Mouse (Mus musculus): ENCODE results near the gene Ahsa1.
"Not testable (repeated sequence)": the region's sequence is repeated elsewhere in the genome, so short reads cannot be mapped to it uniquely, and the experiment has no call there.

The Ahsa1 gene

DNA sequence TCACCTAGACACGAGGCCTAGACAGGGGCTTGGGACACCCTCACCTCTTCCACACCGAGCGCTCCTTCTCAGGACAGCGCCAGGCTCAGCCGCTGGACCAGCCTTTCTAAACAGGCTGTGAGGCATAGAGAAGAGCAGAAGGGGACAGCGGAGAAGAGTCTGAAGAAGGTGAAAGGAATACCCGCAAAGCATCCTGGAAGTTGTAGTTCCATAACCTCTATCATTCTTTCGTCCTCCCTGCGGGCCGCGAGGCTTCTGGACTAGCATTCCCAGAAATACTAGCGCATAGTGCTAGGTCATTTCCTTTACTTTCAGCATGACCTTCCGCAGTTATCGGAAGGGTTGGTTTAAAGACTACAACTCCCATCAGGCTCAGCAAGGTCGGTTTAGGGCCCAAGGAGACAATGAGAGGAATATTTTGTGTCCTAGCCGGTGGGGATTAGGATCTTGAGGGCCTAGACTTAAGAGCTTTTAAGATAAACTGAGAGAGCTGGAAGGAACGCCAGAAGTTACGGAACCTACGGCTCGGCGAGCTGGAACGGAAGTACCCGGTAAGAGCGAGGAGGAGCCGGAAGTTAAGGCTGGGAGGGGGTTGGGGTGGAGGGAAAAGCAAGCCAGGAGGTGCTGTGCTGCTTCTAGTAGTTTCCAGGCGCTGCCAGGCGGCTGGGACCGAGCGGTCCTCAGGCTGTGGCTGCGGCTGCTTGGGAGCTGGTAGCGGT lies at the start of gene Ahsa1, which contains the start of gene Vipas39:
Gene Ahsa1 (plus strand): TSS at position 372 of the 719 bp plus-strand sequence.
Gene Vipas39 (minus strand): TSS at position 149 of the 719 bp plus-strand sequence.
- peak; percentile 96 for DNase-seq (ENCODE audit: low read depth)

DNA sequence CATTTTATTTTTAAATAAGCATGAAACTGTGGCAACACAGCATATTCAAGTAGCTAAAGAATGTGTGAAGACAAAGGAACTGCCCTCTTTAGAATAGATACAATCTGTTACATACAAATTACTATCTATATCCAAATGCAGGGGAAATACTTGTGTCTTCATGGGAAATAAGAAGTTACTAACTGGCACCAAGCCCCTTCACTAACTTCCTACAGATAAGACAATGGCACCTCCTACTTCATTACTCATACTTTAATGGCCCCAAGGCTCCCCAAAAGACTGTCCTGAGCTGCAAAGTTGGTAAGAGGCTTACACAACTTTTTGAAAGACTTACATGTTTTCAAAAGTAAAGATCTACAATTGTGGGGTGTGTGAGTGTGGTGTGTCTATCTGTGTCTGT lies 48.7 kb upstream of the Ahsa1 start:
- peak; percentile 21 for DNase-seq (ENCODE audit: low read depth)

DNA sequence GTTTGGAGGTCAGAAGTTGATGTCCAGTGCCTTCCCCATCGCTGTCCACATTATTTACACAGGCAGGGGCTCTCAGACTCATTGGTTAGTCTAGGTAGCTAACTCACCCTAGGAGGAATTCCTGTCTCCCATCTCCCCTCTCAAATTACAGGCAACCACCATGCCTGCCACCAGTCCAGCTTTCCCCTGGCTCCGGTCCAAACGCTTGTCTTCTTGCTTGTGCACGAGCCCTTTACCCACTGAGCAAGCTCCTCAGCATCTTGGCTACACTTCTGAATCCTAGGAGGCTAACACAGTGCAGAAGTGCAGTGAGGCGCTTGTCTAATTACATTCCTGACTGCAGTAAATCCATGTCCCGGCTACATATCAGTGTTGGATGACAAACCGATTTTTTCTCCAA lies 46.9 kb upstream of the Ahsa1 start:
- DNase-seq (ENCODE audit: low read depth), result peak; percentile 53

DNA sequence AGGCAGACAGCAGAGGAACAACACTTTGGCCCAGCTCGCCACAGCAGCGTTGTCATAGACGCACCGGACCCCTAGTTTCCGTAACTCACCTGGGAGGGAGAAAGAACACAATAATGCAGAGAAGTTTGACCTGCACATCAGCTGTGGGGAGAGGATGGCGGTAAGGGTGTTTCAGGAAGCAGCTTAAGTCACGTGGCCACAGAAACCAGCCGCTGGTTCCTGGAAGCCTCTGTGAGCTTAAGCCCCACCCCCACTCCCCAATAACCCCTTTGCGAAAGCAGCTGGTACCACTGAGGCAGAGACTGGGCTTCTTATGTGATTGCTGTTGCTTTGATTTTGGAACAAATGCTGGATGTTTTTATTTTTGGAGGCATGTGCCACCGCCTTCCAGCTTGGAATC lies 41.3 kb upstream of the Ahsa1 start:
- DNase-seq (ENCODE audit: low read depth), result no peak

DNA sequence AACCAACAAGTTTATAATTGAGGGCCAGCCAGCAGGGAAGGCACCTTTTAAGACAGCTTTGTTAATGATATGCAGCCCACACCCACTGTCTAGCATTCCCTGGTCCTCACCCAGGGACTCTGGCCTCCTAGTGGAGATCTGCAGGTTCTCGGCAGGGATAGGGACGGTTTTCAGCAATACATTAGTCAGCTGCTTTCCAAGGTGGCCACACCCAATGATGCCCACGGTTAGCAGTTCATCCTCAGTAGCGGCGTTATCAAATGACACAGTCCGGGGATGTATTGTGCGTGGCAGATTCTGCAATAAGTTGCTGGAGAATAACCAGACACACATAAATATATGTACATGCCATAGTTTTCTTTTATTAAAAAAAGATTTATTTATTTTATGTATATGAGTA lies 39.5 kb upstream of the Ahsa1 start:
- peak; percentile 8 for DNase-seq (ENCODE audit: low read depth)

DNA sequence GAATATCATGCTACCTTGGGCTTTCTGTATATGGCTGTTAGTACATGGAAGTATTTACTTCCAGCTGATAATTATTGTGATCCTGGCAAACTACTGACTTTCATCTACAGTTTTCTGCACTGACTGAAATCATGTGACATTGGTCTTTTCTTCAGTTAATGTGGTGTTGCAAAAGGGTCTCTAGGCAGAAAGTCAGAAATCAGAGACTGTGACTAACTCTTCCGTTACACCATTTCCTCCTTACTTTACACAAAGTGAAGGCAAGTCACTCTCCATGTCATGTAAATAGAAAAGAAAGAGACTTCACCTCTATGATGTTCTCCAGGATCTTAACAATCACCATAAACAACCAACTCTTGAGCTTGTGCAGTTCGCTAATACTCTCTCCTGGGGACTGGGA lies 36.6 kb upstream of the Ahsa1 start:
- no peak for DNase-seq (ENCODE audit: low read depth)

DNA sequence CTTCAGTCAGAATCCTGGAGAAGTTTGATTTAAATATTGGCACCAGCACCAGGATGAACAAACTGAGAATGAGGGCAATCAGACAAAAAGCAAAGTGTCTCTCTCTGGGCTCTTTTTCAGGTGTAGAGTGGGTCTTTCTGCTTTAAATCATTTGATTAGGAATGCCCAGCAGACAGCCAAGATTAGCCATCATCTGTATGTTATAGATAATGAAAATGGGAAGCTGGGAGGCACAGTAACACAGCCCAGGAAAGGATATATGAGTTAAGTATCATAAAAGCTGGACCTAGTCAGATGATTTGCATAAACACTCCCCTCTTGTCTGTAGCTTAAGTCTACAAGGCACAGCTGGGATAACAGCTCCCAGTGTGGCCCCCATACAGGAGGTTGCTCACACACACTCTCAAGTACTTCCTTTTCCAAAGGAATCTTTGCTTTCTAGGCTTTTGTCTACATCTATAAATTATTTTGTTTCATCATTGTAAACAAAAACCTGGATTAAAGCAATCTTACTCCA lies 35.8 kb upstream of the Ahsa1 start:
- DNase-seq (ENCODE audit: low read depth), result no peak

DNA sequence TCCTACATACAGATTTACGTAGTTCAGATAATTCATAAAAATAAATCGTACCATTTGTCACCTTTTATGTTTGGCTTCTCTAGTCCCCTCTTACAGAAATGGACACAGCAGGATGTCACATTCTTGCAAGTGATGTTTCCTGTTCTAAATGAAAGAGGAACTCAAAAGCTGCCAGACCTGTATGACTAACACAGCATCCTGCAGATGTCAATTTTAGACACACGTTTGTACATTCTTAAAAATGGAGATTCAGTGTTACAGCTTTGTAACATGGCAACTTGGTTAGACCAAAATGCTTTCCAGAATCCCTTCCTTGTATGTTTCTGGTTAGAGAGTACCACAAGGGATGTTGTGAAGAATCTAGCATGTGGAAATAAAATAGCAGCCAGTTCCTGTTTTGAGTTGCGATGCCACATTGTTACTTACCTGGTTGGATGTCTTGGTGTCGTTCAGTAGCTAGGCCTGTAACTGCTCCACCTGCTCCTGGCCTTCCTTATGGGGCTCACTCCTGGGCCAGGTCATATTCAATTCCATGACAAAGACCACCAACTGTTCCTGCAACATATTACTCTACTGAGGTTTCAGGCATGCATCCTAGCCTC lies 29.3 kb upstream of the Ahsa1 start:
- no peak for DNase-seq (ENCODE audit: low read depth)

DNA sequence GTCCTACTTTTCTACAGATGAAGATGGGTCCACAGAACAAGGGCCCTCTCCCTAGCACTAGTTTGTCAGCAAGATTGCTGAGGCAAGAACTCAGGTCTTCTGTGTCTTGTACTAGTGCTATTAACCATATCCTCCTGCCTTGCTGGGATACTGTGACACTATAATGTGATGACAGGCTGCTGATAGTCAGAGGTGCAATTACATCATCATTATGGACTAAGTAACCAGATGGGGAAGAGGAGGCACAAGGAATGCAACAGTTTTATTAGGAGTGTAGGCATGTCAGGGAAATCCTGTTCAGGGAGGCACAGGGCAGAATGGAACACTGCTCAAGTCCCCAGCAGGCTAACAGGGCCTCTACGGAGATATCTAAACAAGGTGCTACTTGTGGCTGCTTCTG lies 27.6 kb upstream of the Ahsa1 start, which contains the start of gene Noxred1:
Gene Noxred1 (minus strand): TSS at position 101 of the 400 bp plus-strand sequence.
- no peak for DNase-seq (ENCODE audit: low read depth)

DNA sequence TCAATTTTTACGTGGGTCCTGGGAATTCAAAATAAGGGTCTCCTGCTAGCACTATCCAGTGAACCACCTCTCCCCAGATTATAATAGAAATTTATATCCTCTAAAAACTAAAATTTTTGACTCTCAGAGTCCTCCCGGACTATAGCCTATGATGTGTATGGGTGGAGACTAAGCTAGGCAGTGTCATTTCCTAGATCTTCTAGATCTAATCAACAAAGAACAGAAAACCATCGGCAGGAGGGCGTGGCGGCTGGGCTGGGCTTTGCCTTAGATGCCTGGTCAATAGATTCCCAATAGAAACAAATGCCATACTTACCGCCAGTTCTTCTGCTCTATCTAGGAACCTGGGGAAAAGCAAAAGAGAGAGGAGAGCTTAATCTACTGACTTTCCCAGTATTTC lies 16.1 kb upstream of the Ahsa1 start:
- no peak for DNase-seq (ENCODE audit: low read depth)

DNA sequence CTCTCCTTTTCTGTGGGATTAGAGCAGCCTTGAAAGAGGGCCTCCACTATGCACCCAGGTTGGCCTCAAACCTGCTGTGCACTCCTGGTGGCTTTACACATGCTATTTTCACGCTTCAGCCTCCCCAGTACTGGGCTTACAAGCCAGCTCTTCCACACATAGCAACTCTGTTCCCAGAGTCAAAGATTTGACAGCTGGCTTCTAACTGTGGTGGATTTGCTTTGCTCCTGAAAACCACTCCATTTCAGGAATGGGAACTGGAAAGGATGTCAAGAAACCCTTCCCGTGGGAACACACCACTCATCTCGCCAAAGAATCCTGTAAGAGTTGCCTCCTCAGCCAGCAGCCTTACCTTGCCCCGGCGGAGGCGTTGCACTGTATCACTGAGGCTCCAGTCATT lies 12.4 kb upstream of the Ahsa1 start:
- DNase-seq (ENCODE audit: low read depth), result no peak

DNA sequence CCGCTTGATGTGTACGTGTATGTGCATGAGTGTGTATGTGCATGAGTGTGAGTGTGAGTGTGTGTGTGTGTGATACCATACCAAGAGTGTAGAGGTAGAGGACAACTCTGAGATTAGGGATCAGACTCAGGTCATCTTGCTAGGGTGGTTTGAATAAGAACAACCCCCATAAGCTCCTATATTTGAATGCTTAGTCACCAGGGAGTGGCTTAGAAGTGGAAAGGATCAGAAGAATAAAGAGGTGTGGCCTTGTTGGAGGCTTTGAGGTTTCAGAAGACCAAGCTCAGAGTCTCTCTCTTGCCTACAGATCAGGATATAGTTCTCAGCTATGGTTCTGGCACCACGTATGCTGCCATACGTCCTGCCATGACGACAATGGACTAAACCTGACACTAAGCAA lies 9.7 kb upstream of the Ahsa1 start:
- DNase-seq (ENCODE audit: low read depth), result no peak

DNA sequence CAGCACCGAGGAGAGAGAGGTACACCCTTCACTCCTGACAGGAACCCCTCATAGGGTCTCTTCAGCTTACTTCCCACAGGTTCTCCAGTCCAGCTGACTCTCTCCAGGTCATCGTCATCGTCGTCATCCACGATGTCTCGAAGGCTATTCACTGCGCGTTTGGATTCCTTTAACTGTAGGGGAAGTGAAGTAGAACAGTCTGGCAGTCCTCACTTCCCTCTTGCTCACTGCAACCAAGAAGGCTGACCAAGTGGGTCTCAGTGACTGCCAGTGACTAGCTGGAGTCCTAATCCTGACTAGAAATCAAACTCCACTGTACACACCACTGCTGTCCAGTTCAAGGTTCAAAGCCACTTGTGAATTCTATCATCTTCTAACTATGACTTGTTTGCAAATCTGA lies 5.7 kb upstream of the Ahsa1 start:
- no peak for DNase-seq (ENCODE audit: low read depth)

DNA sequence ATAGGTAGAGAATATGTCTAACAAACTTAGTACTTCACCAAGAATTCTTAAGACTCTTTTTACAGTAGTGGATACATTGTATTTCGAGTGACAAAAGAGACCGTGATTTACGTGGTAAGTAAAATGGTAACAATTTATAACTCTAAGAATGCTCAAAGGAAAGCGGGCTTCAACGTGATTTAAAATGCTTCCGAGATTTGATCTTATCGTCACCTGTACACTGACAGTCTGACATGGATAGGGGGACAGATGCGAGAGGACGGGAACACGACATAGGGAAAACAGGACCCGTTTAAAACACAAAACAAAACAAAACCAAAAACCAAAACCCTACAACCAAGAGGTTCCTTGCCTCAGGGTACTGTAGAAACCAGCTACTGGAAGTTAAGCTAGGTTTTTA lies 835 bp upstream of the Ahsa1 start:
- DNase-seq (ENCODE audit: low read depth), result no peak

DNA sequence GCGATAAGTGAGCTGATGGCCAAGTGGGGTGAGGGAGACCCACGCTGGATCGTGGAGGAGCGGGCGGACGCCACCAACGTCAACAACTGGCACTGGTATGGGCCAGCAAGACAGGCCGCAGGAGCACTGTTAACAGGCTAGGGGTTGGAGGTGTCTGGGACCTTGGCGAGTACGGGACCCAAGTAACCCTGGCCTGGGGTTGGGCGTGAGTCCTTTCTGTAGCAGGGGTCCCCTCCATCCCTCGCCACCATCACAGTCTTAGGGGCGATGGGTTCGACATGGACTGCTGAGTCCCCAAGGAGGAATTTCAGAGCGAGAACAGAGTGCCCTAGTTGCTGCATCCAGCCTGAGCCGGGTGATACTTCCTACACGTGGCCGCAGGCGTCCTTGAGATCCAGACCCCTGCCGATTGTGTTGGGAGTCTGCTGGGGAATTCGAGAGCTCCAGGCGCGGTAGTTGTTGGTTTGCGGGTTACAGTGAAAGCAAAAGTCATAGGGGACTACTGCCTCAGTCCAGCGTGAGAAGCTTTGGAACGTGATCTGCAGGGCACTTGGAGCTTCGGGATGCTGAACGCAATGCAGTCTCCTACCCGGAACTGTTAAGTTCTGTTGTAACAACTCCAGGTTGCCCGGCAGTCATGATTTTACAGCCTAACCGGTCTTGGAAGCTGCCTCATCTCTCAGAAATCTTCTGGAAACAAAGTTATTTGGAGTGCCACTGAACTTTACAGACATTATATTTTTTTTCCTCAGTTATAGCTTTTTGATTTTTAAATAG lies 736 bp downstream of the Ahsa1 start:
- peak; percentile 34 for DNase-seq (ENCODE audit: low read depth)

DNA sequence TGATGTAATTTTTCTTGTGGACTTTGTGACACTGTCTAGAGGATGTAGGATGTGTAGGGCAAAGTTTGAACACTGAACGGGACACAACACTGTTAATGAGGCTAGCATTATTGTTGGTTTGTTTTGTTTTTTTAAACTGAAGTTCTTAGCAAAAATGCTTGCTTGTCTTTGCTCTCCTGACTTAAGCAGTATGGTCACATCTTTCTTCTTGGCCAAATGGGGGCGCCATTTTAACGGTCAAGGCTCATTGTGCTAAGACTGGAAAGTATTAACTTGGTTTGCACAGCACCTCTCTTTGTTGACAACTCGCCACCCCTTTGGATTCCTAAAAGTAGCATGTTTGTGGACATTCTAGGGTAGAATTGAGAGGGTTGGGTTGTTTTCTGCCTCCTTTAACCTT lies 1.4 kb downstream of the Ahsa1 start:
- DNase-seq (ENCODE audit: low read depth), result peak; percentile 86

DNA sequence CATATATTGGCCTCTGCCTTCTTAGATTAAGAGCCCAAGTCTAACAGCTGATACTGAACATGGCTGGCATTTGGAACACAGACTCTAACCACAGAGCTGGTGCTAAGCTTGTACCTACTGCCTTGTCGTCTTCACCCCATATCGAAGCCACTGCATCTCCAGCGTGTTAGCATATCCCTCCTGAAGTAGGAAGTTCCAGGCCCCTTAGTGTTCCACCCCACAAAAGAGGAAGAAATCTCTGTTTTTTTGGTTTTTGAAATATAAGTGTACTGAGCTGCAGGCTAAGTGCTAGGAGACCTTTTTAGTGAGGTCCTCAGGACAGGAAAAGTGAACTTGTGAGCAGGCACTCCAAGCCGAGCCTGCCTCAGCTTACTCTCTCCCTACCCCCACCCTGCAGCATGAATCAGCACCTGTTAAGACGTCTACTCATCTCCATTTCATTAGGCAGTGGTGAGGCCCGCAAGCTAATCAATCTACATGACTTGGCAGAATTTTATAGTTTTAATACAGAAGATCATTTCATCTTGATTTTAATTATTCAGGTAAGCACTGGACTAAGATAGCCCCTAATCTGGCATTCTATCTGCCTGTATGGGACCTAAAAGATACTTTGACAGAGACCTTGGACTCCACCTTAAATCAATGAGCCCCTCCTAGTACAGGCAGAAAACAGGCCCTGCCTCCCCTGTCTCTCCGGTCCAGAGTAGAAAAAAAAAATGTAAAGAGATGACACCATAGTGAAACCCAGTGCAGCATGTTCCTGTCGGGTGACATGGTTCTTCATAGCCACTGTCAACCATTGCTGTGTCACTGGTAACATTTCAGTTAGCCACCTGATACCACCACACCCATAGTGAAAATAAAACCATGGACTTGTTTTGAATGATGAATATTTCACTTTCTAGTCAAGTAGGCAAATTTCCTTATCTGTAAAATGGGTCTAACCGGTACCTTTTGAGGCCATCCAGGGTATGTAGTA lies 8.9 kb downstream of the Ahsa1 start:
- no peak for DNase-seq (ENCODE audit: low read depth)

DNA sequence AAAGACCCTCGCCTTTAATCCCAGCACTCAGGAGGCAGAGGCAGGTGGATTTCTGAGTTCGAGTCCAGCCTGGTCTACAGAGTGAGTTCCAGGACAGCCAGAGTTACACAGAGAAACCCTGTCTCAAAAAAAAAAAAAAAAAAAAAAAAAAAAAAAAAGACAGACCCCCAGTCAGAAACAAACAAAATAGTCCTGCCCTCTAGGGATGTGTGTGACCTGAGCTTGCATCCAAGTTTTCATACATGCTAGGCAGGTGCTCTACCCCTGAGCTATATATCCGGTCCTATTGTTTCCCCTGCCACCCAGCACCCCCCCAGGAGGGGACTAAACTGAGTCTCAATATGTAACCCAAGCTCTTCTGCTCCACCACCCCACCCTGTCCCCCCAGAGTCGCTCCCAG lies 11.0 kb downstream of the Ahsa1 start:
- DNase-seq (ENCODE audit: low read depth), result not testable (repeated sequence)

DNA sequence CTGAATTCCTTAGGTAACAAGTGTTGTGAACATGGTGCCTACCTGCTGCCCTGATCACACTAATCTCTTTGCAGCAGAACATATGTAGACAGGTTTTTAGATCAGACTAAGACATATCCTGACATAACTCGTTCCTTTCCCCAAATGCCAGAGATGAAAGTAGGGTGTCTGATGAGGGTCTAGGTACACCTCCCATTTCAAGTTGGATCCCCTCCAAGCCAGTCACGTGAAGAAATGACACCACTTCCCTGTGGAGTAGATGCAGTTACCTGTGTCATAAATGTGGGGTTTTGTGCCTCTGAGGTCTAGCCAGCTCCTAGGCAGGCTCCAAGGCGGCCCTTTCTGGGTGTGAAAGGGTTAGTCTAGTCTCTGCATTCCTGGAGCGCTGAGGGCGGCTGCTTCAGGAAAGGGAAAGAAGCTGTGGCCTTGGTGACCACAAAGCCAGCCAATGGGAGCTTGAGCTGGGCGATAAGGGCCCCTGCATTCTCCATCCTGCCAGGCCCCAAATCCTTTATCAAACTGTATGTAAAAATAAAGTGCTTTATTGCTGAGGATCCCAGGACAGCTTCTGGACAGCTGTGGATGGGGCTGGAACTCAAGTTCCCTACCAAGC lies 11.9 kb downstream of the Ahsa1 start:
- DNase-seq (ENCODE audit: low read depth), result no peak

DNA sequence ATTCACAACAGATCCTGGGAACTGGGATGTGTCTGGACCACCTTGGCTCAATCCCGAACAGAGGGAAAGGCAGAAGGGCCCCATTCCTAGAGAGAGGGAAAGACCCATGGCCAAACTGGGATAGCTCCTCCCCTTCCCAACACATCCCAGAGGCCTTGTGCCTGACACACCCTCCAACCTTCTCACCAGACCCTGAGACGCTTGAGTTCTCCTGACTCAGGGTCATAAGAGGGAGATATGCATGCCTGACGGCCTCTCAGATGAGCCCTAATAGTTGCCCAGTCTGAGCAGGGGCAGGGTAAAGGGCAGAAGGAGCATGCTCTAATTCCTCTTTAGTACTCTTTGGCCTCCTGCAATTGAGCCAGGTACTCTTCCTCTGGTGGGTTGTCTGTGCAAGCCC lies 13.1 kb downstream of the Ahsa1 start:
- DNase-seq (ENCODE audit: low read depth), result no peak

DNA sequence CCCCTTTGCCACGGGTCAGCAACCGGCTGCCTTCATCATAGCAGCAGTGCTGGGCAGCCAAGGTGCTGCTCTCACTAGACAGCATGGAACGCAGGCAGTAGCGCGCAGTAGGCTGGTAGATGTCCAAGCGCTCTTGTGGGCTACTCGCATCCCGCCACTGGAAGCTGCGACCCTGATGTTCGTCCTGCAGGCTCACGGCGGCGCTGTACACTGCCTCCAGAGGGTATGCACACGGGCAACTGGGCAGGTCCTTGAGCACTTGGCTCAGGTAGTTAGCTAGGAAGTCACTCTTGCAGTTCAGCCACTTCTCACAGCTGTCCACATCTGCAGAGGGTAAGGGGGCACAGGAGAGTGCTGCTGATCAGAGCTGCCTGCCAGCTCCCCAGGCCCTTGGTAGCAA lies 13.6 kb downstream of the Ahsa1 start:
- no peak for DNase-seq (ENCODE audit: low read depth)

Data from NIH3T3 (cell line).